Mouse (Mus musculus): ENCODE data around the gene Kcna2.

DNA sequence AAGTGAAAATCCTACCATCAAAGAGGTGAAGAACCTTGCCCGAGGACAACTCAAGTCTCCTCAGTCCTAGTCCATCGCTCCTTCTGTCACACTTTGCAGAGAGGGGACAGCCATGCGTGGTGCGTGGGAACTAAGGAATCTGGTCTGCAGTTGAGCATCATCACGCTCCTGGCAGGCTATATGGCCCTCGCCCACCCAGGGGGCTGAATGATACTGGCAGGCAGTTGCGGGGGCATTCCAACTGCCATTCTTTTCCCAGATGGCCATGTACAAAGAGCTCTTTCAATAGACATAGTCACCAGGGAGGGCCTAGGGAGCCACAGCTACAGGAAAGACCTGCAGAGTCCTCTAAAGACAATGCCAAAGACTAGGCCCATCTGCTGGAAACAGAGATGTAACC, 57.9 kb downstream of the Kcna2 start:
- TF ChIP-seq CHD2 (IDR thresholded peaks at IDR 0.05; ENCODE audit: low read length), result no peak
- TF ChIP-seq MAFK (IDR thresholded peaks at IDR 0.05; ENCODE audit: insufficient replicate concordance, low read length), result no peak
- no peak for TF ChIP-seq USF1 (IDR thresholded peaks at IDR 0.05; ENCODE audit: low read depth, low read length)
- no peak for TF ChIP-seq CTCF (conservative IDR thresholded peaks at IDR 0.05 in 1 of 2, IDR thresholded peaks at IDR 0.05 in 1 of 2; ENCODE audit: low read depth in 2 of 2, low read length in 2 of 2)
- no peak for TF ChIP-seq RAD21 (IDR thresholded peaks at IDR 0.05; ENCODE audit: low read depth, low read length)
- no peak for TF ChIP-seq BHLHE40 (IDR thresholded peaks at IDR 0.05; ENCODE audit: low read depth, low read length)
- TF ChIP-seq POLR2AphosphoS2 (IDR thresholded peaks at IDR 0.05; ENCODE audit: low read depth, low read length), result no peak
- TF ChIP-seq ZNF384 (IDR thresholded peaks at IDR 0.05; ENCODE audit: low read depth, low read length), result no peak
- TF ChIP-seq E2F4 (IDR thresholded peaks at IDR 0.05; ENCODE audit: insufficient replicate concordance, low read depth, low read length), result no peak
- TF ChIP-seq CHD1 (IDR thresholded peaks at IDR 0.05; ENCODE audit: low read depth, low read length), result no peak
- TF ChIP-seq POLR2A (IDR thresholded peaks at IDR 0.05; ENCODE audit: low read depth, low read length), result no peak
- no peak for TF ChIP-seq EP300 (IDR thresholded peaks at IDR 0.05; ENCODE audit: low read length)
- TF ChIP-seq JUN (IDR thresholded peaks at IDR 0.05; ENCODE audit: insufficient read depth, low read depth, low read length), result no peak

All from CH12.LX (cell line).